Mouse (Mus musculus) activated CD4-positive, CD25-positive, alpha-beta regulatory T cell, adult 4 months (primary cell): ENCODE results near the gene Tenm3. TPM values are rescaled to one million over a fixed set of nuclear protein-coding genes. Genes with fewer than 3 reads are reported as not detected.

ENCODE experiments used
- ATAC-seq: one replicate; pipeline ENCODE4 v1.8.0; 2017
- polyA plus RNA-seq, 2 experiments: library from polyadenylated mRNA; unstranded; fragments of 100-300 nt; shearing (Covaris generic); gene quantifications; one replicate each; pipeline ENCODE4 v1.2.1; 2017

Gene Tenm3
- polyA plus RNA-seq, 2 experiments from 2014 or later, result not detected

- ATAC-seq, result no peak
These were observed 188.2 kb downstream of the Tenm3 start for GRCm38 (mm10) chr8:48655381-48656043.

- no peak for ATAC-seq
These were observed 193.9 kb downstream of the Tenm3 start for GRCm38 (mm10) chr8:48649845-48650244.

GRCm38 (mm10) chr8:48649415-48649814 lies 194.3 kb downstream of the Tenm3 start:
- no peak for ATAC-seq

GRCm38 (mm10) chr8:48646110-48646509 lies 197.6 kb downstream of the Tenm3 start:
- ATAC-seq, result no peak

GRCm38 (mm10) chr8:48638129-48638528 lies 205.6 kb downstream of the Tenm3 start:
- ATAC-seq, result no peak

- no peak for ATAC-seq
These were observed 206.8 kb downstream of the Tenm3 start for GRCm38 (mm10) chr8:48636979-48637378.

- ATAC-seq, result no peak
These were observed 207.9 kb downstream of the Tenm3 start for GRCm38 (mm10) chr8:48635815-48636214.

GRCm38 (mm10) chr8:48633426-48633825 lies 210.3 kb downstream of the Tenm3 start:
- ATAC-seq, result no peak

- ATAC-seq, result no peak
These were observed 221.1 kb downstream of the Tenm3 start for GRCm38 (mm10) chr8:48622517-48623153.

GRCm38 (mm10) chr8:48615088-48615487 lies 228.7 kb downstream of the Tenm3 start:
- no peak for ATAC-seq

GRCm38 (mm10) chr8:48611934-48612512 lies 231.7 kb downstream of the Tenm3 start:
- ATAC-seq, result no peak

- no peak for ATAC-seq
These were observed 232.6 kb downstream of the Tenm3 start for GRCm38 (mm10) chr8:48611126-48611525.

GRCm38 (mm10) chr8:48610316-48610715 lies 233.4 kb downstream of the Tenm3 start:
- ATAC-seq, result no peak

GRCm38 (mm10) chr8:48609684-48610083 lies 234.1 kb downstream of the Tenm3 start:
- no peak for ATAC-seq

- no peak for ATAC-seq
These were observed 239.4 kb downstream of the Tenm3 start for GRCm38 (mm10) chr8:48604190-48604897.

GRCm38 (mm10) chr8:48603165-48603840 lies 240.4 kb downstream of the Tenm3 start:
- ATAC-seq, result no peak

- no peak for ATAC-seq
These were observed 242.1 kb downstream of the Tenm3 start for GRCm38 (mm10) chr8:48601621-48602020.

- no peak for ATAC-seq
These were observed 244.7 kb downstream of the Tenm3 start for GRCm38 (mm10) chr8:48599028-48599427.

- ATAC-seq, result no peak
These were observed 247.4 kb downstream of the Tenm3 start for GRCm38 (mm10) chr8:48596332-48596731.

- ATAC-seq, result no peak
These were observed 251.9 kb downstream of the Tenm3 start for GRCm38 (mm10) chr8:48591818-48592217.

- ATAC-seq, result no peak
These were observed 264.0 kb downstream of the Tenm3 start for GRCm38 (mm10) chr8:48579732-48580131.

- no peak for ATAC-seq
These were observed 264.6 kb downstream of the Tenm3 start for GRCm38 (mm10) chr8:48579144-48579543.

GRCm38 (mm10) chr8:48572941-48573340 lies 270.8 kb downstream of the Tenm3 start:
- no peak for ATAC-seq
